Mouse (Mus musculus) neural tube, embryonic 11.5 days (tissue): ENCODE measurements around the gene Pou5f1. TPM values are rescaled to one million over a fixed set of nuclear protein-coding genes. Genes with fewer than 3 reads are reported as not detected.
A peak's percentile ranks its signal among the peaks of the same experiment; 100 is the strongest.

Experiments used
- ATAC-seq: fragments of 200-750 bp; cut with Nextera tagmentation; 2 replicates; pipeline ENCODE4 v1.8.0; 2017; ENCODE audit warnings: moderate number of reproducible peaks, mild to moderate bottlenecking, moderate TSS enrichment, moderate library complexity; ENCODE audit not compliant: insufficient read depth, low FRiP score, low TSS enrichment
- DNase-seq: peaks from one replicate; pipeline ENCODE4 v3.0.0-alpha.2; 2015; ENCODE audit warnings: low spot score
- H3K27ac ChIP-seq: fragments of 300-500 bp; sonication (generic); 2 replicates; pipeline ENCODE4 v1.5.1; 2014; ENCODE audit warnings: low read depth, mild to moderate bottlenecking, low read length
- H3K27me3 ChIP-seq: fragments of 300-500 bp; sonication (generic); 2 replicates; pipeline ENCODE4 v1.6.1; 2014; ENCODE audit warnings: mild to moderate bottlenecking, low read length, mixed read lengths; ENCODE audit not compliant: control insufficient read depth, insufficient read depth
- H3K36me3 ChIP-seq: fragments of 300-500 bp; sonication (generic); 2 replicates; pipeline ENCODE4 v1.6.1; 2014; ENCODE audit warnings: mild to moderate bottlenecking, low read length, moderate library complexity, mixed read lengths; ENCODE audit not compliant: control insufficient read depth, insufficient read depth
- H3K4me1 ChIP-seq: fragments of 300-500 bp; sonication (generic); 2 replicates; pipeline ENCODE4 v1.6.1; 2014; ENCODE audit warnings: low read length, mixed read lengths; ENCODE audit not compliant: control insufficient read depth, insufficient read depth
- H3K4me2 ChIP-seq: fragments of 300-500 bp; sonication (generic); 2 replicates; pipeline ENCODE4 v1.6.1; 2014; ENCODE audit warnings: low read depth, mild to moderate bottlenecking, moderate library complexity
- H3K4me3 ChIP-seq: fragments of 300-500 bp; sonication (generic); 2 replicates; pipeline ENCODE4 v1.5.1; 2014; ENCODE audit warnings: low read depth, low read length
- H3K9ac ChIP-seq: fragments of 300-500 bp; sonication (generic); 2 replicates; pipeline ENCODE4 v1.6.1; 2014; ENCODE audit warnings: mild to moderate bottlenecking, low read length
- H3K9me3 ChIP-seq: fragments of 300-500 bp; sonication (generic); 2 replicates; pipeline ENCODE4 v1.6.1; 2016; ENCODE audit warnings: low read length; ENCODE audit not compliant: control insufficient read depth
- WGBS: fragments of 180-500 bp; shearing (Covaris S2); extraction: QIAGEN DNeasy Blood & Tissue Kit; methylation state at CpG from one replicate; pipeline ENCODE4 v1.1.7; 2014; 5-methylcytosine and 5-hydroxymethylcytosine counted together
- polyA plus RNA-seq: library from polyadenylated mRNA; unstranded; fragments of >200 nt; fragmentation: Nextera tagmentation; extraction: Ambion mirVana; gene quantifications from 2 replicates; pipeline ENCODE4 v1.2.1, GENCODE M21; 2014

Pou5f1 gene
- polyA plus RNA-seq, 1 experiment from 2014 or later: not detected

GRCm38 (mm10) chr17:35551881-35552414 is 46.1 kb downstream of the Pou5f1 start, which contains the start of gene Cdsn:
TSS of gene Cdsn (plus strand) at chr17:35552128.
- ATAC-seq (no peak), DNase-seq (no peak)
- H3K4me2 ChIP-seq: no peak within 1 kb of the TSS
- H3K4me3 ChIP-seq: no peak within 1 kb of the TSS
- H3K27ac ChIP-seq: no peak within 1 kb of the TSS
- no peaks in the 10 kb centered on the region for H3K27me3 ChIP-seq
- no peaks in the 10 kb centered on the region for H3K36me3 ChIP-seq
- H3K4me1 ChIP-seq: no peaks in the 10 kb centered on the region
- WGBS: 77% methylated on average over 10 of the region's 10 CpGs
- no peak within 1 kb of the TSS for H3K9ac ChIP-seq
- no peaks in the 10 kb centered on the region for H3K9me3 ChIP-seq

- H3K9ac ChIP-seq: no peak overlapping the region
- ATAC-seq: no peak
- 85% methylated on average over 5 of the region's 5 CpGs for whole genome bisulfite sequencing
These were observed 48.5 kb downstream of the Pou5f1 start for GRCm38 (mm10) chr17:35554321-35554720.

DNA sequence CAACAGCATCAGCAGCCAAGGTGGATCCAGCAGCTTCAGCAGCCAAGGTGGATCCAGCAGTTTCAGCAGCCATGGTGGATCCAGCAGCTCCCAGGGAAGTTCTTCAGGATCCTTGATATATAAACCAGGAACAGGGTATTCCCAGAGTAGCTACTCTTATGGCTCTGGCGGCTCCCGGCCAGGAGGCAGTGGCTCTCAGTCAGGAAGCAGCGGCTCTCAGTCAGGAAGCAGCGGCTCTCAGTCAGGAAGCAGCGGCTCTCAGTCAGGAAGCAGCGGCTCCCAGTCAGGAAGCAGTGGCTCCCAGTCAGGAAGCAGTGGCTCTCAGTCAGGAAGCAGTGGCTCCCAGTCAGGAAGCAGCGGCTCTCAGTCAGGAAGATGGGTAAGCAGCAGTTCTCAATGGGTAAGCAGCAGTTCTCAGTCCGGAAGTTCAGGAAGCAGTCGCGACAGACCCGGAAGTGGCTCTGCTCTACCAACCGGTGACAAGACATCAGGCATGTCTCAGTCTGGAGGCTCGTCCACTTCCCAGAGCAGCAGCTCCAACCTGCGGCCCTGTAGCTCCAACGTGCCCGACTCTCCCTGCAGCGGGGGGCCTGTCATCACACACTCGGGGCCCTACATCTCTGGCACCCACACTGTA is 49.1 kb downstream of the Pou5f1 start:
- no peak overlapping the region for H3K27ac ChIP-seq
- ATAC-seq (no peak), DNase-seq (no peak)
- H3K36me3 ChIP-seq: no peaks in the 10 kb centered on the region
- no peaks in the 10 kb centered on the region for H3K27me3 ChIP-seq
- no peaks in the 10 kb centered on the region for H3K4me1 ChIP-seq
- no peak overlapping the region for H3K9ac ChIP-seq
- 86% methylated on average over 18 of the region's 18 CpGs for WGBS
- H3K4me2 ChIP-seq: no peak overlapping the region
- H3K9me3 ChIP-seq: no peaks in the 10 kb centered on the region
- H3K4me3 ChIP-seq: no peak overlapping the region

More at GRCm38 (mm10) chr17:35554321-35554720, 48.5 kb downstream of the Pou5f1 start:
- Histone ChIP-seq H3K36me3 (no peaks in the 10 kb centered on the region), H3K4me2 (no peak overlapping the region), H3K27ac (no peak overlapping the region), H3K27me3 (no peaks in the 10 kb centered on the region), H3K4me3 (no peak overlapping the region), H3K9me3 (no peaks in the 10 kb centered on the region), H3K4me1 (no peaks in the 10 kb centered on the region)
- DNase-seq: no peak

DNA sequence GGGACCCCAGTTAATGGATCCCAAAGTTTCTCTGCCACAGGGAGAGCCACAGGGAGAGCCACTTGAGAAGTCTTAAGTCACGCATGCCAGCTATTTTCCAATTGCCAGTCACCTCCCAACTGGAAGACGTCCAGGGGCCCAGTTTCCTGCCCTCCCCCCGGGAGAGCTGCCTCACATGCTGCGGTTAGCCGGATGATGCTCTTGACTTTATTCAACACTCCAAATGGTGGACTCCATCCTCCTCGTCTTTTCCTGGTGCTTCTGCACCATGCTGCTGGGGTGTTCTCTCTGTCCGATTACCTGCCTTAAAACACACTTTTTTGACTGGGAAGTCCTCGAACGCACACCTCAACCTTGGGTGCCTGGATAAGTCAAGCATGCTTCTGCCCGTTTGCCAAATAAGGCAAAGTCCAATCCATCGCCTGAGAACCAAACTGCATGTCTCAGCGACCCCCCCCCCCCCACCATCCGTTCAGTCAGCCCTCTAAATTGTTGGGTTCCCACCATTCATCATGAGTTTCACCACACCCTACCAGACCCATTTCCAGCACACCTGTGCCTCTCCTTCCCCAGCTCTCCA is 50.5 kb downstream of the Pou5f1 start:
- Histone ChIP-seq H3K27ac (no peak overlapping the region), H3K36me3 (no peaks in the 10 kb centered on the region)
- 93% methylated on average over 13 of the region's 13 CpGs for WGBS

DNA sequence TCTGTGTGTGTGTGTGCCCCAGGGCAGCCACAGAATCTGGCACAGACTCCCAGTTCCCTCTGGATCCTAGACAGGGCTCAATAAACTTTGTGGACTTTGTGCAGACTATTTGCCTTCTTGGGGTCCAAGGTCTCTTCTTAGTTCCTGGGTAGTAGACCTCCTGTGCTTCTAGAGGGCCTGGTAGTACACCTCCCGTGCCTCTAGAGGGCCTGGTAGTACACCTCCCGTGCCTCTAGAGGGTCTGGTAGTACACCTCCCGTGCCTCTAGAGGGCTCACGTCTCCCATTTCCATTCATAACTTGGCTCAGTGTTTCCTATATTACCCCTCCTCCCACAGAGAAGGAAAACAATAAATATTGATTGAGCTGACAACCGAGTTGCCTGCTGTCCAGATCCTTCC is 51.0 kb downstream of the Pou5f1 start:
- WGBS: 39% methylated on average over 5 of the region's 5 CpGs

More for the DNA sequence above, 50.5 kb downstream of the Pou5f1 start:
- H3K9me3 ChIP-seq: no peaks in the 10 kb centered on the region
- no peak for DNase-seq
- H3K4me2 ChIP-seq: no peak overlapping the region
- H3K4me3 ChIP-seq: no peak overlapping the region
- H3K27me3 ChIP-seq: no peaks in the 10 kb centered on the region
- no peak for ATAC-seq
- H3K9ac ChIP-seq: no peak overlapping the region
- no peaks in the 10 kb centered on the region for H3K4me1 ChIP-seq

GRCm38 (mm10) chr17:35557351-35557750 is 51.5 kb downstream of the Pou5f1 start:
- Histone ChIP-seq H3K9me3 (no peaks in the 10 kb centered on the region), H3K9ac (no peak overlapping the region), H3K36me3 (no peaks in the 10 kb centered on the region), H3K27ac (no peak overlapping the region), H3K4me3 (no peak overlapping the region), H3K4me1 (no peaks in the 10 kb centered on the region), H3K27me3 (no peaks in the 10 kb centered on the region), H3K4me2 (no peak overlapping the region)
- DNase-seq: no peak
- no peak for ATAC-seq
- WGBS: 84% methylated on average over 9 of the region's 9 CpGs

More for the DNA sequence above, 51.0 kb downstream of the Pou5f1 start:
- Histone ChIP-seq H3K36me3 (no peaks in the 10 kb centered on the region), H3K4me3 (no peak overlapping the region), H3K9me3 (no peaks in the 10 kb centered on the region), H3K4me2 (no peak overlapping the region), H3K27me3 (no peaks in the 10 kb centered on the region), H3K27ac (no peak overlapping the region), H3K4me1 (no peaks in the 10 kb centered on the region), H3K9ac (no peak overlapping the region)
- ATAC-seq (no peak), DNase-seq (peak; percentile 67)

DNA sequence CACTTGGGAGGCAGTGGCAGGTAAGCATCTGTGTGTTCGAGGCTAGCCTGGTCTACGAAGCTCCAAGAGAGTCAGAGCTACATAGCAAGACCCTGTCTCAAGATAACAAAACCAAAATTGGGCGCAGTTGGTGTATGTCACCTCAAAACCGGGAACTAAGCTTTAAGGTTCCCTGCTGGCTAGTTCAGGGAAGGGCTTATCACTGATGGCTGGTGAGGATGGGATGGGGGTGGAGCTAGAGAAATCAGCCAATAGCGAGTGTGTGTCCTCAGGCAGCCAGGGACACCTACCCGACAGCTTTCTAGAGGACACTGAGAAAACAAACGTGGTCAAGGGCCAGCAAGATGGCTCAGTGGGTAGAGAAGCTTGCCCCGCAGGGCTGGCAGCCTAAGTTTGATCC is 52.4 kb downstream of the Pou5f1 start:
- Histone ChIP-seq H3K4me3 (no peak overlapping the region), H3K36me3 (no peaks in the 10 kb centered on the region), H3K4me1 (no peaks in the 10 kb centered on the region), H3K9me3 (no peaks in the 10 kb centered on the region), H3K9ac (no peak overlapping the region), H3K27me3 (no peaks in the 10 kb centered on the region), H3K27ac (no peak overlapping the region), H3K4me2 (no peak overlapping the region)
- ATAC-seq (no peak), DNase-seq (no peak)
- WGBS: 64% methylated on average over 8 of the region's 8 CpGs
